Mouse (Mus musculus): ENCODE data around the gene Gm17720. TPM values are rescaled to one million over a fixed set of nuclear protein-coding genes. Genes with fewer than 3 reads are reported as not detected.

Gene Gm17720
- not detected in 2 replicates for total RNA-seq (2015; ENCODE audit: low replicate concordance)
- not detected in 2 replicates for total RNA-seq (2017; ENCODE audit: low replicate concordance)

GRCm38 (mm10) chr8:110102653-110103052 is at the start of gene Gm17720:
Gene Gm17720, minus strand, starts transcription at chr8:110102753.
- no peak for ATAC-seq (replicated peaks; ENCODE audit: low FRiP score, poor library complexity, severe bottlenecking)

- ATAC-seq (replicated peaks; ENCODE audit: low FRiP score, poor library complexity, severe bottlenecking), result no peak; the same call in 1 of the 2 replicates
Observed at GRCm38 (mm10) chr8:110145538-110145937, 43.0 kb upstream of the Gm17720 start.

GRCm38 (mm10) chr8:110140770-110141169 is 38.2 kb upstream of the Gm17720 start:
- ATAC-seq (replicated peaks; ENCODE audit: low FRiP score, poor library complexity, severe bottlenecking), result no peak

- ATAC-seq (replicated peaks; ENCODE audit: low FRiP score, poor library complexity, severe bottlenecking), result no peak
Observed at GRCm38 (mm10) chr8:110140156-110140555, 37.6 kb upstream of the Gm17720 start.

- no peak for ATAC-seq (replicated peaks; ENCODE audit: low FRiP score, poor library complexity, severe bottlenecking)
Observed at GRCm38 (mm10) chr8:110135515-110135914, 33.0 kb upstream of the Gm17720 start.

- ATAC-seq (replicated peaks; ENCODE audit: low FRiP score, poor library complexity, severe bottlenecking), result no peak
Observed at GRCm38 (mm10) chr8:110134236-110134635, 31.7 kb upstream of the Gm17720 start.

GRCm38 (mm10) chr8:110130537-110130936 is 28.0 kb upstream of the Gm17720 start:
- no peak for ATAC-seq (replicated peaks; ENCODE audit: low FRiP score, poor library complexity, severe bottlenecking)

- ATAC-seq (replicated peaks; ENCODE audit: low FRiP score, poor library complexity, severe bottlenecking), result no peak
Observed at GRCm38 (mm10) chr8:110119715-110120114, 17.2 kb upstream of the Gm17720 start.

GRCm38 (mm10) chr8:110101676-110102075 is 877 bp downstream of the Gm17720 start:
- ATAC-seq (replicated peaks; ENCODE audit: low FRiP score, poor library complexity, severe bottlenecking), result no peak

GRCm38 (mm10) chr8:110100907-110101306 is 1.6 kb downstream of the Gm17720 start, which contains the start of gene Gm21964:
Gene Gm21964, plus strand, starts transcription at chr8:110101207.
- no peak for ATAC-seq (replicated peaks; ENCODE audit: low FRiP score, poor library complexity, severe bottlenecking)

- ATAC-seq (replicated peaks; ENCODE audit: low FRiP score, poor library complexity, severe bottlenecking), result no peak
Observed at GRCm38 (mm10) chr8:110091869-110092268, 10.7 kb downstream of the Gm17720 start.

- no peak for ATAC-seq (replicated peaks; ENCODE audit: low FRiP score, poor library complexity, severe bottlenecking)
Observed at GRCm38 (mm10) chr8:110082416-110083105, 20.0 kb downstream of the Gm17720 start.

- ATAC-seq (replicated peaks; ENCODE audit: low FRiP score, poor library complexity, severe bottlenecking), result no peak
Observed at GRCm38 (mm10) chr8:110079282-110080221, 23.0 kb downstream of the Gm17720 start, which contains the start of gene Zfp612. Gene Zfp612, plus strand, starts transcription at chr8:110079746.

GRCm38 (mm10) chr8:110074496-110074895 is 28.1 kb downstream of the Gm17720 start:
- ATAC-seq (replicated peaks; ENCODE audit: low FRiP score, poor library complexity, severe bottlenecking), result no peak

- ATAC-seq (replicated peaks; ENCODE audit: low FRiP score, poor library complexity, severe bottlenecking), result peak; percentile 60; the same call in 1 of the 2 replicates
Observed at GRCm38 (mm10) chr8:110071600-110071999, 31.0 kb downstream of the Gm17720 start.

GRCm38 (mm10) chr8:110069706-110070105 is 32.8 kb downstream of the Gm17720 start:
- ATAC-seq (replicated peaks; ENCODE audit: low FRiP score, poor library complexity, severe bottlenecking), result no peak

GRCm38 (mm10) chr8:110065676-110066075 is 36.9 kb downstream of the Gm17720 start:
- no peak for ATAC-seq (replicated peaks; ENCODE audit: low FRiP score, poor library complexity, severe bottlenecking)

- no peak for ATAC-seq (replicated peaks; ENCODE audit: low FRiP score, poor library complexity, severe bottlenecking)
Observed at GRCm38 (mm10) chr8:110064606-110065365, 37.8 kb downstream of the Gm17720 start.

GRCm38 (mm10) chr8:110064161-110064560 is 38.4 kb downstream of the Gm17720 start:
- ATAC-seq (replicated peaks; ENCODE audit: low FRiP score, poor library complexity, severe bottlenecking), result no peak

GRCm38 (mm10) chr8:110058207-110058606 is 44.3 kb downstream of the Gm17720 start:
- ATAC-seq (replicated peaks; ENCODE audit: low FRiP score, poor library complexity, severe bottlenecking), result no peak

All from erythroblast, adult 5-6 weeks (primary cell).